Mouse (Mus musculus): ENCODE results near the gene Ptpn13. TPM values are rescaled to one million over a fixed set of nuclear protein-coding genes. Genes with fewer than 3 reads are reported as not detected.

Ptpn13 gene
- total RNA-seq, 2 experiments from 2014 or later: 9.7 to 13.4 TPM

DNA sequence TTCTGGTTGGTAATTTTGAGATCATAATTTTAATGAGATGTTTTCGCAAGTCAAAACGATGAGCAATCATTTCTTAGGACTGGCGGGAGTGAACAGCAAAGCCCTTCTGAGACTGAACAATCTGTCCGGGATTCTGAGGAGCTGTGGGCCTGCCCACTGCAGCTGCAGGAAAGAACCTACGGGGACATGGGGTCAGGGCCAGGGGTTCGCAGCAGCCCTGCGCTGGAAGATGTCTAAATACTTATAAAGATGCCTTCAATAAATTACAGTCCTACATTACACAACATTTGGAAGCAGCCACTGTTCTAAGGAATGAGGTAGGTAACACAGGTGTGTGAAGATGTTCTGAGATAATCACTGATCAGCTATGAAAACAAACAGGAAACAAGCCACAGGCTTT, 180.7 kb downstream of the Ptpn13 start:
- DNase-seq (ENCODE audit: low spot score in 2 of 2): no peak
- H3K4me3 ChIP-seq: no peak overlapping the region
- TF ChIP-seq CTCF (conservative IDR thresholded peaks at IDR 0.05): no peak
- H3K27ac ChIP-seq: no peak overlapping the region

DNA sequence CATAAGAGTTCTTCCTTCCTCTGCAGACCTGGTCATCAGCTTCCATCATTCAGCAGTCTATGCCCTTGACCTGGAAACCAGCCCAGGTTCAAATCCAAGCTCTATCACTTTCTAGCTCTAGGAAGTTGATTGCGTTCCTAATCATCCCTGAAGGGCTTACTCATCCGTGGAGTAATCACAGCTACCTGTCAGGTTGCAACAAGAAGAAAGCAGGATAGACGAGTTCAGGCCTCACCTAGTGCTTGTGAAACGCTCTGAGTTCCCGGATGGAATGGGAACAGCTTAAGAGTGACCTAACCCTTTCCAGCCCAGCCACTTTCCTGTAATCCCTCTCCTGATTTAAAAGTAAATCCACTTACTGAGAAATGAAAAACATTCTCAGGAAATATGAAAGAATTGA, 185.2 kb downstream of the Ptpn13 start:
- no peak overlapping the region for H3K4me3 ChIP-seq
- H3K27ac ChIP-seq: no peak overlapping the region
- TF ChIP-seq CTCF (conservative IDR thresholded peaks at IDR 0.05): no peak
- DNase-seq (ENCODE audit: low spot score in 2 of 2): no peak

DNA sequence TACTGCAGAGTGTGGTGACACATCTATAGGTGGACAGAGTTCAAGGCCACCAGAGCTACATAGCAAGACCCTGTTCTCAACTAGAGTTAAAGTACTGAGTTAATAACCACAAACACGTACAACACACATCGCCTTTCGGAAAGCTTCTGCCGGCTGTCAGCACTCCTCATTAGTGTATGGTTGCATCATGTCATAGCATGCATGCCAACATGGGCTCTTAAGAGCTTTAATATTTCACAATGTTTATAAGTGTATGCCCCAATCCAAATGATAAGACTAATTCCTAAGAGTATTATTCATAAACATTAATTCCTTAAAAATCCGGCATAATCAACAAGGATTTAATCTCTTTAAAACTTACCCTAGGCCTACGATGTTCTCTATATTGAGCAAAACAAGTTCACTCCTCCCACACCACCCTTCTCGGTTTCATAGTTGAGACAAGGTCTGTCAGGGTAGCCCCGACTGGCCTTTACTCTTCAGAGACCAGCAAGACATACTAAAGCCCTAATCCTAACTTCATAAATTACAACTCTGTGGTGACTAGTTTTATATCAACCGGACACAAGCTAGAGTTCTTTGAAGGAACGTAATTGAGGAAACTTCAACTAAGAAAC, 186.0 kb downstream of the Ptpn13 start:
- Histone ChIP-seq H3K27ac (no peak overlapping the region), H3K4me3 (no peak overlapping the region)
- TF ChIP-seq CTCF (conservative IDR thresholded peaks at IDR 0.05): no peak
- no peak for DNase-seq (ENCODE audit: low spot score in 2 of 2)

DNA sequence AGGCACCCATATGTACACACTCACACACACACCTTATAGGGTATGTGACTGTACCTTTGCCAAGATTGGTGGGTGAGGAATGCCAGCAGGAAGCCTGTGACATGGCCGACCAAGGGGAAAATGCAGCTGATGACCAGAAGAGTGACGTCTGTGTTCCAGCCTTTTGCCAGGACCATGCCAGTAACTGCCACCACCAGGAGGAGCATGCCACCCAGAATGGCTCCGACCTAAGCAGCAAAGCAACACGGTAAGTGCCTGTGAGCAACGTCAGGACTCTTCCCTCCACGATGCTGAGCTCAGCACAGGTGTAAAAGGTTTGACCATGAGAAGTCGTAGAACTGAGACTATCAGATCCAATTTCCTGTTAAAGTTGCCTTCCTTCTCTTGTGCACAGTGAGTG, 187.3 kb downstream of the Ptpn13 start:
- H3K27ac ChIP-seq: no peak overlapping the region
- TF ChIP-seq CTCF (conservative IDR thresholded peaks at IDR 0.05): 0 out of 2 replicates have a peak, but pooled peaks have one; percentile 8
- no peak overlapping the region for H3K4me3 ChIP-seq
- DNase-seq (ENCODE audit: low spot score in 2 of 2): no peak

DNA sequence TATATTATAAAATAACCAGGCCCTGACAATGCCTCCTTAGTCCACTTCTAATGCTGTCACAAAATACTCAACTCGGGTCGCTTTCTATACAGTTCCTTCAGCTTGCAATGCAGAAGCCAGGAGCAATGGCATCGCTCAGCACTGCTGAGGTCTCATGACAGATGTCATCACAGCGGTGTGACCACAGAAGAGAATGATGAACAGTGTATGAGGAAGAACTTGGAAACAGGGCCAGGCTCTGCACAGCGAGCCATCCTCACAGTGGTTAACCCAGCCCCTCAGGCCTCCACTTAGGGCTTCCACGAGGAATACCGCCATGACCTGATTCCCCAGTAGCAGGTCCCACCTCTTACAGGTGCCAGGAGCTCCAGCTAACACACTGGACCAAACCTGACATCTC, 189.4 kb downstream of the Ptpn13 start:
- DNase-seq (ENCODE audit: low spot score in 2 of 2): no peak
- TF ChIP-seq CTCF (conservative IDR thresholded peaks at IDR 0.05): no peak
- Histone ChIP-seq H3K27ac (no peak overlapping the region), H3K4me3 (no peak overlapping the region)

DNA sequence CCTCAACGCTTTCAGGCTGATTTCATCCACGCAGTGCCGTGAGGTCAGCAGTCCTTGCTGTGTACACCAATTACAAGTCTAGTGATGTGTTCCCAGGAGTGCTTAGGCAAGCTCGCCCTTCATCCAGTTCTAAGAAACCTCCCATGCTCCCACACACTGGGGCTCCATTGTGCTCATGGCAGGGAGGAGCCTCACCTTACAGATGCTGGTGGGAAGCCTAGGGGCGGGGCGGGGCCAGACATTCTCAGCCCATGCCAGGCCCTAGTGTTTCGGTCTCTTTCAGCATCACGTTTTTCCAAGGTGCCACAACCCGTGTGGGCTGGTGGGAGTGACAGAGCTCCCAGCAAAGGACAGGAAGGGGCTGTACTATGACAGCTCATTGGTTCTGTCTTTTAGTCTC, 192.2 kb downstream of the Ptpn13 start:
- no peak for DNase-seq (ENCODE audit: low spot score in 2 of 2)
- no peak overlapping the region for H3K27ac ChIP-seq
- no peak overlapping the region for H3K4me3 ChIP-seq
- TF ChIP-seq CTCF (conservative IDR thresholded peaks at IDR 0.05): no peak

DNA sequence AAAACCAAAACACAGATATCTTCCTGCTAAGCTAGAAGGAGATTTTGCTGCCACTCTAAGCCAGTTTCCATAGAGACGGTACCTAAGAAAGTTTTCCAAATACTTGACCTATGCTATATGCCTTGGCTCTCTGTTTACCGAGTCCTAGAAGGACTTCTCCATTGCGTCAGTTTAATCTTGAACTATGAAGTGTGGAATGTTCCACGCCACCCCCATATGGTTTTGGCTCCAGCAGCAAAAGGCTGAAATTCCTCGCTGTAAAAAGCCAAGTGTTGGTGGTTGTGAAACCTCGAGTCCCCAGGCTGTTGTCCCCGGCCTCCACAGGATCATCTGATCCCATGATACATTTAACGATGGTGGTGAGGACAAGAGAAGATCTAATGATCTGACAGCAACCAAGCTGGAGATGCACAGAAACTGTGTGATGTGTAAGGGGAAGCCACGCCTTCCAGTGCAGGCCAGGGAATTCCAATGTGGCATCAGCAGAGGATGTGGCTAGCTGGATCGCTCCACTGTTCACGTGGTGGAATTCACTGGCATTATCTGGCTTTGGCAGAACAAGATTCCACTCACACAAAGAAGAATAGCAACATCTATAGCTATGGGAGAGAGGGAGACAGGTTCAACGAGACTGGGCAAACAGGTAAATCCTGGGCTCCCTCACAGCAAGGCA, 195.4 kb downstream of the Ptpn13 start:
- no peak for DNase-seq (ENCODE audit: low spot score in 2 of 2)
- TF ChIP-seq CTCF (conservative IDR thresholded peaks at IDR 0.05): no peak
- Histone ChIP-seq H3K4me3 (no peak overlapping the region), H3K27ac (no peak overlapping the region)

DNA sequence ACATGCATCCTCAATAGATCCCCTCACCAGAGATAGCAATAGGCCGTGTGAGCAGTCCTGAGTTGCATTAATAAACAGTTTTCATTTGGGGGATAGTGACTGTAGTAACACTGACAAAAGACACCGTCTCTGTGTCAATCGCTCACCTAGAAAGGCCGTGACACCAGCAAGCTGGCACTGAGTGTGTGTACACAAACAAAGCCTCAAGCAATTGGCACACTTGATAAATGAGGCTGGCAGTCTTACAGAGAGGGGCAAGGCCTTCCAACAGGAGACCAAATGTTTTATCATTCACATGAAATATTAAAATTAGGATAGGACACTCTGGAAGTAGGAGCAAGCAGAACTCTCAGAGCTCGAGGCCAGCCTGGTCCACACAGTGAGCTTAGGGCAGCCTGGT, 197.3 kb downstream of the Ptpn13 start:
- Histone ChIP-seq H3K27ac (no peak overlapping the region), H3K4me3 (no peak overlapping the region)
- TF ChIP-seq CTCF (conservative IDR thresholded peaks at IDR 0.05): no peak
- DNase-seq (ENCODE audit: low spot score in 2 of 2): no peak

DNA sequence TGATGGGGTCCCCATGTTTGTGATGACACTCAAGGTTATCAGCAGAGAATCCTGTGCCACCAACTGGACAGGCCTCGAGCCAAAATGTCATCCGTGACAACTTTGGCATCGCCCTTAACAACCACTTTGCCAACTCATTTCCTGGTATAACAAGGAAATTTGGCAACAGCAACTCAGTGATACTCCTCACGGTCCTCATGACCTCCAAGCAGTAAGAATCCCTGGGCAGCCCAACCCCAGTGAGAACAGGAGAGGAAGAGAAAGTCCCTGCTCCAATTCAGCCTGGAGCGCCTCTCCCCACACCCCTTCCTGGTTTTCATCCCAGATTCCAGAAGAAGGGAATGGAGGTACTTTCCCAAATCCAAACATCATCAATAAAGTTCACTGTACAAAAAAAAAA, 199.8 kb downstream of the Ptpn13 start:
- no peak for DNase-seq (ENCODE audit: low spot score in 2 of 2)
- TF ChIP-seq CTCF (conservative IDR thresholded peaks at IDR 0.05): no peak
- H3K27ac ChIP-seq: no peak overlapping the region
- no peak overlapping the region for H3K4me3 ChIP-seq

DNA sequence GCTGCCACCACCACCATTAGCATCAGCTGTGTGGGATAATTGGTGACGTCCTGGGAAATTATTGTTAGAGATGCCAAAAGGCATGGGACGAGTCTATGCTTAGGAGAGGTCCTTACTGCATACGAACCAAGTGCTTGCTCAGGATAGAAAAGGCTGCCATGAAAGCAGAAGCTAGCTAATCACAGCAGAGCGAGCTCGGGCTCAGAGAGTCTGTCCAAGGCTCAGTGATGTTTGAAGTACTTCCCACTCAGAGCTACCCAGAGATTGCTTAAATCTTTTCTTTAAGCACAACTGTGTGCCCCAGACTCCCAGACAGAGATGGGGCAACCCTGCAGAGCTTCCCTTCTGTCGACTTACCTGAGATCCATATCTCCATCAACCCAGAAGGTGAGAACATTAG, 203.5 kb downstream of the Ptpn13 start:
- Histone ChIP-seq H3K27ac (no peak overlapping the region), H3K4me3 (no peak overlapping the region)
- no peak for TF ChIP-seq CTCF (conservative IDR thresholded peaks at IDR 0.05)
- no peak for DNase-seq (ENCODE audit: low spot score in 2 of 2)

DNA sequence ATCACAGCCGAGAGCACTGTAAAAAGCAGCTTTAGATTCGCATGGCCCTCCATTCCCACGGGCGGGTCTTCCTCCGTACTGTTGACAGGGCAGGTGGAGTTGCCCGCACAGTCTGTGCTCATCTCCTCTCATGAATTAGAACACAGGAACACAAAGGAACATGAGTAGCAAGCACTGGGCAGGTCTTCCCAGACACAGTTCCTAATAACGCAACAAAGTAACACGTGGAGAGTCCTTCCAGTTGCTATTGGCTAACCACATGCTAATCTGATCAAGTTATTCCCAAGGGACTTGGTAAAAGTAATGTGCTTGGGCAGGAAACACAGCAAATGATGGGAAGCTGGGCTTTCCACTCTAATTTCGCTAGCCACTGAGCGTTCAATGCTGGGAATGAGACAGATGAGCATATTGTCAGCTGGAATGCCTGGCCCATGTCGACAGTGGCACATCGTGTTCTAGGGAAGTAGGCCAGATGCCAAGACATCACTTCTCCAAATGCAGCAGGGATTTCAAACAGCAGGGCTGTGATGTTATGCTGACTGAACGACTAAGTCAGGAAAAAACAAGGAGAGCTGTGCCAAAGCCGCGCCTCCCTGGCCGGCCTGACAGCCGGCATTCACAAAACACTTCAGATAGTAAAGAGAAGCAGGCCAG, 204.2 kb downstream of the Ptpn13 start, which contains the start of gene Slc10a6:
Slc10a6 (minus strand) TSS at position 293 of the 654 bp plus-strand sequence.
- no peak within 1 kb of the TSS for H3K27ac ChIP-seq
- no peak for TF ChIP-seq CTCF (conservative IDR thresholded peaks at IDR 0.05)

DNA sequence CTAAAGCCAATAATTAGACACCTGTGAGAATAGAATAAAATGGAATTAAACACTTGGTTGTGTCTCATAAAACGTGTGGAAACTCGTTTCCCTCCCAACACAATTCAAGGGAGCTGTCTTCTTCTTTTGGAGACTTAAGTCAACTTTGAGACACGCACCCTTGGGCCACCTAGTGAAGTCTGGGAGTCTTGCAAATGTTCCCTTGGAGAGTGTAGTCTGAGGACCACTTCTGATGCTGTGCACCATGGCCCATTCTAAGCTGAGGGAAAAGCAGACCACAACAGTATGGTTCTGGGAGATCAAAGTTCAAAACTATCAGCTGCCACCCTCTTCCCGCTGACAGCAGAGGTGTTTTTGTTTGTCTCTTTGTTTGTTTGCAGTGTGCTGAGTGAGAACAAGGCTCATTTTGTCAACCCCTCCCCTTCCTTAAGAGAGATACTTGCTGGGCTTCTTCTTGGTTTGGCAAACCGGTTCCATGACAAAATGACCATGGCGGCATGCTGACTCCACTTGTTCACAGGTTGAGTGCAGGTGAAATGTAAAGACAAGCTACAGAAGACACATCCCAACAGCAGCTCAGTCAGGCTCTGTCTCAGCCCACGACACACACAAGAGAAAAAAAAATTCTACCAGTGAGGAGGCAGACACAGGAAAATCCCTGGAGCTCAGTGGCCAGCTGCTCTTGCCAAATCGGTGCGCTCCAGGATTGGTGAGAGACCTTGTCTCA, 205.0 kb downstream of the Ptpn13 start:
- Histone ChIP-seq H3K4me3 (no peak overlapping the region), H3K27ac (no peak overlapping the region)
- no peak for DNase-seq (ENCODE audit: low spot score in 2 of 2)
- TF ChIP-seq CTCF (conservative IDR thresholded peaks at IDR 0.05): no peak

More for the DNA sequence above, 204.2 kb downstream of the Ptpn13 start, which contains the start of gene Slc10a6:
- DNase-seq (ENCODE audit: low spot score in 2 of 2): peak; percentile 49 to 73
- peak within 1 kb of the TSS; percentile 10; the same call in 1 of the 2 replicates for H3K4me3 ChIP-seq

DNA sequence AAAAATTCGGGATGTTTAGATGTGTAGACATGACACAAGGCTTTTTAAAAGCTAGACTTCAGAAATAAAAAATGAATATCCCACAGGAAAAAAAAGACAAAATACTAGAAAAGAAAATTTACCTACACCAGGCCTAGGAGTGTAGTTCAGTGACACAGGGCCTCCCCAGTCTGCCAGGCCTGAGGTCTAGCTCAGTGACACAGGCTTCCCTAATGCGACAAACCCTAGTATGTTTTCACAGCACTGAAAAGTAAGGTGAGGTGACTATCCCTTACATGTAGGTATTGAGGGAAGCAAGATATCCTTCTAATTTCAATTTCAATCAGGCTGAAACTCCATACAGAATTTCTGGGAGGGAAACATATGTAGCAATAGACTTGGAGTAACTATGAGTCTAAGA, 212.2 kb downstream of the Ptpn13 start:
- no peak for DNase-seq (ENCODE audit: low spot score in 2 of 2)
- no peak for TF ChIP-seq CTCF (conservative IDR thresholded peaks at IDR 0.05)
- no peak overlapping the region for H3K27ac ChIP-seq
- H3K4me3 ChIP-seq: no peak overlapping the region
